Mouse (Mus musculus) layer of hippocampus, adult 9-11 months (tissue): Measurements from ENCODE around the gene Eif2s2.
A peak's percentile ranks its signal among the peaks of the same experiment; 100 is the strongest.

Experiments used
- DNase-seq: peaks from one replicate; pipeline ENCODE4 v3.0.0; 2022

The Eif2s2 gene

GRCm38 (mm10) chr2:154891585-154891984 lies 1.1 kb downstream of the Eif2s2 start:
- no peak for DNase-seq

GRCm38 (mm10) chr2:154876621-154877020 lies 16.1 kb downstream of the Eif2s2 start:
- DNase-seq, result no peak

- no peak for DNase-seq
Observed at GRCm38 (mm10) chr2:154869954-154870641, 22.6 kb downstream of the Eif2s2 start.

- DNase-seq, result no peak
Observed at GRCm38 (mm10) chr2:154868106-154868505, 24.6 kb downstream of the Eif2s2 start.

GRCm38 (mm10) chr2:154865696-154866095 lies 27.0 kb downstream of the Eif2s2 start:
- no peak for DNase-seq

GRCm38 (mm10) chr2:154863672-154864071 lies 29.1 kb downstream of the Eif2s2 start:
- DNase-seq, result peak; percentile 22

GRCm38 (mm10) chr2:154855383-154855782 lies 37.4 kb downstream of the Eif2s2 start:
- peak; percentile 57 for DNase-seq

GRCm38 (mm10) chr2:154848086-154848485 lies 44.6 kb downstream of the Eif2s2 start:
- DNase-seq, result no peak

GRCm38 (mm10) chr2:154836537-154836936 lies 56.2 kb downstream of the Eif2s2 start:
- no peak for DNase-seq

GRCm38 (mm10) chr2:154834149-154834865 lies 58.4 kb downstream of the Eif2s2 start:
- DNase-seq, result no peak

- no peak for DNase-seq
Observed at GRCm38 (mm10) chr2:154832471-154832870, 60.3 kb downstream of the Eif2s2 start.

GRCm38 (mm10) chr2:154827521-154827920 lies 65.2 kb downstream of the Eif2s2 start:
- DNase-seq, result no peak

- no peak for DNase-seq
Observed at GRCm38 (mm10) chr2:154826054-154826538, 66.6 kb downstream of the Eif2s2 start.
